Mouse (Mus musculus) ES-CJ7 (cell line): Measurements from ENCODE around the gene Clec3b.

Experiments
- DNase-seq: peaks from one replicate; pipeline ENCODE4 v3.0.0; 2011; ENCODE audit warnings: low read depth, low spot score

Gene Clec3b

DNA sequence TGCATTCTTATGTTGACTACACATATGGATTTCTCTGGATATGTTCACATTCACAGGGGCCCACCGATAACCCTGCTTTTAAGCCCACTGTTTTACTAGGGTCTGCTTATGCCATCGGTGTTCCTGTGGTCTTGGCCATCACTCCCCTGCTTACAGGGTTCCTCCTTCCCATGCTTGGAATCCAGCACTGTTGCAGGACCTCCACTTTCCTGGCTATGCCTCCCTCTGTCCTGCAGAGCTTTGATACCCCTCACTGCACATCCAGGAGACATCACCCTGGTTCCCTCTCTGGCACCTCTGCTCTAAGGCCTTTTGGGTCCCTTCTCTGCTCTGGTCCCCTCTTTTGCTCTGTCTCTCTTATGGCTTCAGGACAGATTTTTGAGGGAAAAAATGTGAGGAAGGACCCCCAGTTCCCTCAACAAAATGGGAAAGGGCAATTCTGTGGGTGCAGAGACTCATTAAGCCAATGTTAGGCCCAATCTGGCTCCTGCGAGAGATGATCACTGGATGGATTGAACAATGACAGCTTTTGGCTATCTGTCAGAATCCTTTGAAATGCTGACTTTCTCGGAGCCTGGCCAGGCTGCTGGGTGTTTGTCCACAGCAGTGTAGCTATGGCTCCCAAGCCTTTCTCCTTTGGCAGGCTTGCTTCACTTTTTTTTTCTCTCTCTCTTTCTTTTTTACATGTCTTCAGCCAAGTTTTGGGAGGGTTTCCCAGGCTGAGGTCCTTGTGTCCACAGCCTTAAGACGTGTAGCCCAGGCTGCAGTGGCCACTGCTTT lies at the start of gene Clec3b:
Gene Clec3b, plus strand, starts transcription at position 706 of the 780 bp plus-strand sequence.
- no peak for DNase-seq

DNA sequence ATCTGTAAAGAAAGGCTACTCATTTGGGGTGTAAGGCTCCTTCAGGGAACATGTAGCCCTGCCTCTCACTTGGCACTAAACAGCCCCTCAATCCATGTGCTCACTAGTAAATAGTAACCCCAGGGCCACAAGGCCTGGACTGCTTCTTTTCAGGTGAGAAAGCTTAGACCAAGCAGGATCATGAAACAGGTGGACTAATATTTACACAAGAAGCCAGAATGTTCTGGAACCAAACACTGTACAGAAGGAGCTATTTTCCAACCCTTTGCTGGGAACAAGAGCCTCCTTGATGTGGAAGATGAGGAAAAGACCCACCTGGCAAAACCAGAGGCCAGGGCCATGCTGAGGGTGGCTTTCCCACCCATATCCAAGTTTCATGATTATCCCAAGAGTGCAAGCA lies 47.3 kb upstream of the Clec3b start:
- DNase-seq = no peak

- DNase-seq = no peak
Measured at GRCm38 (mm10) chr9:123104362-123104761, 46.4 kb upstream of the Clec3b start.

DNA sequence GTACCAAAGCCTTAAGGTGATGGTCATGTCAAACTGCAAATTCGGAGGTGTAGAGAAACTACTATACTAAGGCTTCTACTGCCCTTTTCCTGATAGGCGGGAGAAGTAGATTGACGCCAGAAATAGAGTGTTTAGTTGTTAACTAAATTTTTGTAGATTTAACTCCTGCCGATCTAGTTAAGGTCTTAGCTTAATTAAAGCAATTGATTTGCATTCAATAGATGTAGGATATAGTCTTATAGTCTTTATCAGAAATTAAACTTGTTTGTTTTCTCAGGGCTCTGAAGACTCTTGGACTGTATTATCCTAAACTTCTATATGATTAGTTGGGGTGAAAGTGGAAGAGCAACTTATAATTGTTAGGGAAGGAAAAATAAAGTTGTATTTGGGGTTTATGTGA lies 43.6 kb upstream of the Clec3b start:
- no peak for DNase-seq

- no peak for DNase-seq
Measured at GRCm38 (mm10) chr9:123109188-123109587, 41.6 kb upstream of the Clec3b start.

DNA sequence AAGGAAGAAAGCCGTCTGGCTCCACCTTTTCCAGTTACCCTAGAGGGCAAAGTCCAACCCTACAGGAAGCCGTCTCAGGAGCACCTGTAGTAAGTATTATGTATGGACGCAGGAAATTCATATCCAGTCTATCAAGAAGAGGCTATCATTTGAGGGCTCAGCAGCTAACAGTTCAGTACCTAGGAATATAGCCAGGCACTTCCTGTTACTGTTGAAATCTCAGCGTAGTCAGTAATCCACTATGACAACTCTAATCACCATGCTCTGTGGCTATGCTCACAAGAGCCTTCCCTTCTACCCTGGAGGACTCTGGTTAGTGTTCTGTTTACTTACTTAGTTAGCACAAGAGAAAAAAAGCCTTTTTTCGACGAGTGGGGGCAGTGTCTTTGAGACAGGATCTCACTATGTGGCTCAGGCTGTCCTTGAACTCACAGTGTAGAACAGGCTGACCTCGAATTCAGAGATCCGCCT lies 39.0 kb upstream of the Clec3b start:
- DNase-seq = peak; percentile 60

- DNase-seq = peak; percentile 81
Measured at GRCm38 (mm10) chr9:123112805-123113521, 37.8 kb upstream of the Clec3b start, which contains the start of the genes Zdhhc3 and Exosc7. TSS of gene Zdhhc3 (minus strand) at chr9:123113205. TSS of gene Exosc7 (plus strand) at chr9:123113215.

DNA sequence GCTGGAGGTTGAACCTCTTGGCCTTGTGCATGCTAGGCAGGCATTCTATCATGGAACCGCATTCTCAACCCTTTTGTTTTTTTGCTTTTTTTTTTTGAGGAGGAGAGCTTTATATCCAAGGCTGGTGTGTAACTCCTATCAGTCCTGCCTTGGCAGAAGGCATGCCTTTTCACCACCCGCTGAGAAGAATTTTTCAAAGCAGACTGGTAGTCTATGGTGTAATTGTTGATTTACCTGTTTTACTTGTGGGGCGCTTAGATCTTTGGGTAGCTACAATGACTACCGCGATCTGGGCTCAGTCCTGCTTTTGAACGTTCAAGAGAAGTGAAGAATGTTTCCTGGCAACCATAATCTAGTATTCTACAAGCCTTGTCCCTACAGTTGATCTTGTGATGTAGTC lies 36.8 kb upstream of the Clec3b start:
- DNase-seq = no peak

- no peak for DNase-seq
Measured at GRCm38 (mm10) chr9:123115566-123115965, 35.2 kb upstream of the Clec3b start.

DNA sequence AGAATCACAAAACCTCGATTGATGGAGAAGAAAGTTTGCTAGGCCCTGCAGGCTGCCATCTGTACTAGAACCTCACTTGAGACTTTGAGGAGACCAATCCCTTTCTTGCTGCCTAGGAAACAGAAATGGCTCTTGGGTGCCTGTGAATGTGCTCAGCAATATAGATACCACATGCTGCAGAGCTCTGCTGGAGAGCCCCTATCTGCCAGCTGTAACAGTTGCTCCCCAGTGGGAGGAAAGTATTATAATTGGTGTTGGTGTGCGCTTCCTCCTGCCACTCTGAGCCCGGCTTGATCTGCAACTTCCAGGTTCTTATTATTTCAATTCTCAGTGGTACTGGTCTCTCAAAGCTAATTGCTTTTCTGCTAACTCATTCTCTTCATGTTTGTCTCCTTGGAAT lies 27.7 kb upstream of the Clec3b start:
- DNase-seq = no peak

DNA sequence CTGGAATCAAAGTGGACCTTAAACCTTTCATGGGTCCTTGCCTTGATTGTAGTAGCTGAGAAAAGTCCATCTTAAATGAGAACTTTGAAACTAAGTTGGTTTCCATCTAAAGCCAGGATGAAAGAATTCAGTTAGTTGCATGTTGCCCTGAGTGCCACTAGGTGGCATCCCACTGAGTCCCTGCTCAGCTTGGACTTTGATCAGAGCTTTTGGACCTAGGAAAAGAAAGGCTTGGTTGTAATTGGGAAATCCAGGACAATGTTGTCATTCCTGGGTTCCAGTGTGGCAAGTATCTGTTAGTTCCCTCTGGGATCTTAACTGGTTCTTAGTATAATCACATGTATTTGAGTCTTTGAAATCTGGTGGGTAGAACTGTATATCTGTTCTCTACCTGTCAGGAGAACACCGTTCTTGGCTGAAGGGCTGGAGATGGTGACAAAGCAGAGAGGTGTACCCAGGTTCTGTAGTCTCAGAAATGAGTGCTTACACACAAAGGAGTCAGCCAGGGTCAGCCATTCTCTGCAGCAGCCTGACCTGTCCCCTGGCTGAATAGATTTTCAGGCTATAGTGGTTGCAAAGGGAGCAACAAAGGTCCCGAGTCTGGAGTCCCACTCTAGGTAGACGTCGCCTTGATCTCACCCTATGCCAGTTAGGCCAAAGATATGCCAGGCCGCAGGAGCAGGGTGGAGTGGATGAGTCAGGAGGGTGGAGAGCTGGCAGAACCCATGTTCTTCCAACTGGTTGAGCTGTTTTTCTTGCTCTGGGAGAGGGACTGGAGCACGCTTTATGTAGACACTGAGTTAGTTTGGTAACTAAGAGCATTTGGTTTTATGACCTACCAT lies 27.0 kb upstream of the Clec3b start:
- DNase-seq = peak; percentile 19

DNA sequence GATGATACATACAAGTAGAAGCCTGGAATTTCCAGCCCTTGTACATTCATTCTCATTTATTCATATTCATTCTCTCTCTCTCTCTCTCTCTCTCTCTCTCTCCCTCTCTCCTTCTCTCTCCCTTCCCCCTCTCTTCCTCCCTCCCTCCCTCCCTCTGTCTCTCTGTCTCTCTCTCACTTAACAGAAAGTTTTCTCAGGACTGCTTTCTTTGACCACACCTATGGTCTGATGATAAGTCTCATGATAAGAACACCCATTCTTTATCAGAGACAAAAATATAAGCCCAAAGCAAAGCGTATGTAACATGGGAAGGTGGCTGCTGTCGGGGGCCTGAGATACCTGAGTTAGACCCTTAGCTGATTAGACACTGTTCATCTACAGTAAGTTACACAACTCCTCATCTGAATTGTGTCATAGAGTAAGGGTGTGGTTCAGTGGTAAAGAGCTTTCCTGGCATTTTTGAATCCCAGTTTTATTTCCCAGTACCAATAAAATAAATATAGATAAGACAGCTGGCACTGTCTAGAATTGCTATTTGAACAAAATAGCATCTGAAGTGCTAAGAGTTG lies 26.2 kb upstream of the Clec3b start:
- DNase-seq = no peak

DNA sequence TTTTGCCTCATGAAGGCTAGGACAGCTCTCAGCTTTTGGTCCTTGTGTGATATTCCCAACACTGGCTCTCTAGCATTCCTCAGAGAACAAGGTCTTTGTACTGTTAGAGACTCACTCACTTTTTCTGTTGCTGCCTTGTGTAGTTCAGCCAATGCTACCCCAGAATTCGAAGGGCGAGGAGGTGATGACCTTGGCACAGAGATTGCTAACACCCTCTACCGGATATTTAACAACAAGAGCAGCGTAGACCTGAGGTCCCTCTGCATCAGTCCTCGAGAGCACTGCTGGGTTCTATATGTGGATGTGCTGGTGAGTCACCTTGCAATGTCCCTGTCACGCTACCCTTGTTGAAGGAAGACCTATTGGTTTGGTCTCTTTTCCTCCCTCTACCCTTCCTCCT lies 23.1 kb upstream of the Clec3b start:
- no peak for DNase-seq

- DNase-seq = no peak
Measured at GRCm38 (mm10) chr9:123132994-123133393, 17.8 kb upstream of the Clec3b start.

DNA sequence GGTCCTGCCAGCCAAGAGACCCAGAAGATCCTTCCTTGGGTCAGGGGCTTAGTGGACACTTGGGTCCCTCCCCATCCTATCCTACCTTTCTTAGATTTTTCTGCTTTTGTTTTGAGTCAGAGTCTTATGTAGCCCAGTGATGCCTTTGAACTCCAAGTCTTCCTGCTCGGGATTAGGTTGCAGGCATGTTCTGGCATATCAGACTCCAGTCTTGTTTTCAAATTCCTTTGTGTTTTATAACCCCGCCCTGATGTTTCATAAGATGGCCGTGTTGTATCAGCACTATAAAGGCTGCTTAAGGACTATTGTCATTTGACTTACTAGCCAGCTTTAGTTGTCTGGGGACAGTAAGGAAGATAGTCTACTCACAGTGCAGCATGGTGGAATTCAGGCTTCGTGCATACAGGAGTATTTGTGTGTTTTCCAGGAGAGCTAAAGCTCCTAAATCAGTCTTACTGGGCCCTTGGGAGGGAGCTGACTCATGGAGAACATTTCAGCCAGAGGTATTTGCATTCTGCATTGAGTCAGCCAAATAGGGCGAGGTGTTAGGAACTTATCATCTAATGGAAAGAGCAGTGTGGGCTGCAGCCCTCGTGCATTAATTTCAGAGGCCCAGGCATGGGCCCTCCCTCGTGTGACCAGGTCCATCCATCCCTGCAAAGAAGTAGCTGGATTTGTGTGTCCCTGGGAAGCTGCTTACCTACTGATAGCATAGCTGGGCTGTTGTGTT lies 13.6 kb upstream of the Clec3b start:
- DNase-seq = no peak

DNA sequence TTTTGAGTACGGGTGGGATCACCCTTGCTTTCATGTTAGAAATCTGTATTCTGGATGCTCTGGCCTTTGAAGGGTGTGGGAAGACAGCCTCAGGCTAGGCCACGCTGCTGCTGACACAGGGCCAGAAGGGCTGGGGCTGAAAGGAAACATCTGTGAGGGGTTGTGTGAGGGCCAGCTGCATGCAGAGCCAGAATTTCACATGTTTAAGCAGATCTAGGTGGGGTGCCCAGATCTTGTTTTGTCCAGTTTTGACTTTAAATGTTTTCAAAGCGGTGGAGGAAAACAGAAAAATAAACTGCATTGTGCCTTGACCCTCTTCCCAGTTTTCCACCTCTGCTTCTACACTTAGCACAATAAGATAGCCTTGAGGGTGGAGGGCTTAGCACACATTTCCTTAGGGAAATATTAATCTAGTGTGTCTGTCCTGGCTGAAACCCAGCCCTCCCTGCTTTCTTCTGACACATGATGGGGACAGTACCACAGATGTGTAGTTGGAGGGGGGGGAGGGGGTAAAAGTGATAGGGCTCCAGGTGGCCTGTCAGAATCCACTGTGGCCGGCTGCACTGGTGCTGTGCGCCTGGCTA lies 11.8 kb upstream of the Clec3b start:
- DNase-seq = no peak

GRCm38 (mm10) chr9:123139887-123140614 lies 10.7 kb upstream of the Clec3b start:
- DNase-seq = no peak

- DNase-seq = no peak
Measured at GRCm38 (mm10) chr9:123148430-123148829, 2.3 kb upstream of the Clec3b start.

GRCm38 (mm10) chr9:123151561-123151960 lies 815 bp downstream of the Clec3b start:
- DNase-seq = no peak

DNA sequence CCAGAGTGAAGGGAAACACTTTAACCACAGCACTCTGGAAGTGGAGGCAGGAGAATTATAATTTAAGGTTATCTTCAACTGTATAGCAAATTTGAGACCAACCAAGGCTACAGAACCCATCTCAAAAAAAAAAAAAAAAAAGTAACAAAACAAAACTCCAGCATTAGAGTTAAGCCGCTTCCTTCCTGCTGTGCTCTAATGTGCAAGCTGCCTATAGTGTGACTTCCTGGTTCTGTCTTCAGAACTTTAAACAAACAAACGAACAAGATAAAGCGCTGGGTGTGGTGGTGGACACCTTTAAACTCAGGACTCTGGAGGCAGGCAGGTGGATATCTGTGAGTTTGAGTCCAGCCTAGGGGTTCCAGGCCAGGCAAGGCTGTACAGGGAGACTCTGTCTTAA lies 1.3 kb downstream of the Clec3b start:
- DNase-seq = no peak
